Mouse (Mus musculus) hindbrain, postnatal 0 days (tissue): ENCODE results near the gene Hyal2. TPM values are rescaled to one million over a fixed set of nuclear protein-coding genes. Genes with fewer than 3 reads are reported as not detected.

Source experiments
- ATAC-seq: fragments of 200-750 bp; cut with Nextera tagmentation; 2 replicates; pipeline ENCODE4 v1.8.0; 2017; ENCODE audit warnings: mild to moderate bottlenecking, moderate TSS enrichment, moderate library complexity
- DNase-seq: peaks from one replicate; pipeline ENCODE4 v3.0.0-alpha.2; 2015; ENCODE audit warnings: low spot score
- H3K27ac ChIP-seq: fragments of 300-500 bp; sonication (generic); 2 replicates; pipeline ENCODE4 v1.5.1; 2014; ENCODE audit warnings: mild to moderate bottlenecking
- H3K27me3 ChIP-seq: fragments of 300-500 bp; sonication (generic); 2 replicates; pipeline ENCODE4 v1.6.1; 2014; ENCODE audit warnings: low read length, mixed read lengths; ENCODE audit not compliant: insufficient read depth
- H3K36me3 ChIP-seq: fragments of 300-500 bp; sonication (generic); 2 replicates; pipeline ENCODE4 v1.6.1; 2014; ENCODE audit warnings: low read length, mixed read lengths; ENCODE audit not compliant: insufficient read depth
- H3K4me1 ChIP-seq: fragments of 300-500 bp; sonication (generic); 2 replicates; pipeline ENCODE4 v1.6.1; 2014; ENCODE audit warnings: antibody characterized with exemption, low read length, mixed read lengths; ENCODE audit not compliant: insufficient read depth
- H3K4me2 ChIP-seq: fragments of 300-500 bp; sonication (generic); 2 replicates; pipeline ENCODE4 v1.6.1; 2014; ENCODE audit warnings: low read depth, mild to moderate bottlenecking, low read length, moderate library complexity, mixed read lengths
- H3K4me3 ChIP-seq: fragments of 300-500 bp; sonication (generic); 2 replicates; pipeline ENCODE4 v1.5.1; 2014; ENCODE audit warnings: low read length
- H3K9ac ChIP-seq: fragments of 300-500 bp; sonication (generic); replicated peaks from 2 replicates; pipeline ENCODE4 v1.6.1; 2014; ENCODE audit warnings: mild to moderate bottlenecking, low read length, moderate library complexity, mixed read lengths
- H3K9me3 ChIP-seq: fragments of 300-500 bp; sonication (generic); 2 replicates; pipeline ENCODE4 v1.6.1; 2016; ENCODE audit warnings: low read length, mixed read lengths
- CTCF ChIP-seq: IDR thresholded peaks from 2 replicates; pipeline ENCODE4 v1.5.1; 2016; ENCODE audit warnings: antibody characterized with exemption, control low read depth, low read depth
- WGBS: fragments of 180-500 bp; shearing (Covaris S2); extraction: QIAGEN DNeasy Blood & Tissue Kit; methylation state at CpG from one replicate; pipeline ENCODE4 v1.1.7; 2014; 5-methylcytosine and 5-hydroxymethylcytosine counted together
- polyA plus RNA-seq: library from polyadenylated mRNA; unstranded; fragments of >200 nt; fragmentation: Nextera tagmentation; extraction: Ambion mirVana; gene quantifications from 2 replicates; pipeline ENCODE4 v1.2.1, GENCODE M21; 2015
- total RNA-seq: library from RNA; depleted of rRNA; stranded (reverse); fragments of >200 nt; gene quantifications from 2 replicates; pipeline ENCODE4 v1.2.3, GENCODE M21; 2014; rRNA removed

Hyal2 gene
- total RNA-seq (59.8 and 75.3 TPM in 2 replicates), polyA plus RNA-seq (39.8 and 40.6 TPM in 2 replicates)

GRCm38 (mm10) chr9:107567702-107568319 is at the start of gene Hyal2:
TSS of gene Hyal2 (plus strand) at chr9:107567945.
- Histone ChIP-seq H3K4me2 (peak within 1 kb of the TSS; percentile 83), H3K36me3 (peaks cover 26% of the 10 kb centered on the region; the same call in 1 of the 2 replicates), H3K27me3 (no peaks in the 10 kb centered on the region), H3K4me1 (peaks cover 29% of the 10 kb centered on the region), H3K9ac (peak within 1 kb of the TSS; percentile 75), H3K9me3 (no peaks in the 10 kb centered on the region), H3K4me3 (peak within 1 kb of the TSS; percentile 82), H3K27ac (peak within 1 kb of the TSS; percentile 86)
- no peak for DNase-seq
- WGBS, result 13% methylated on average over 18 of the region's 18 CpGs
- ATAC-seq, result no peak
- 0 out of 2 replicates have a peak, but pooled peaks have one; percentile 1 for TF ChIP-seq CTCF

- no peak for ATAC-seq
- H3K36me3 ChIP-seq, result 0 out of 2 replicates have a peak, but pooled peaks cover 9% of the 10 kb centered on the region
- no peak overlapping the region for H3K27ac ChIP-seq
- H3K27me3 ChIP-seq, result no peaks in the 10 kb centered on the region
- H3K9ac ChIP-seq, result no peak overlapping the region
- H3K4me2 ChIP-seq, result no peak overlapping the region
- no peaks in the 10 kb centered on the region for H3K9me3 ChIP-seq
- peaks cover 3% of the 10 kb centered on the region; the same call in 1 of the 2 replicates for H3K4me1 ChIP-seq
- no peak overlapping the region for H3K4me3 ChIP-seq
- TF ChIP-seq CTCF, result no peak
- WGBS, result 26% methylated on average over 6 of the region's 6 CpGs
- no peak for DNase-seq
Measured at GRCm38 (mm10) chr9:107520331-107520730, 47.4 kb upstream of the Hyal2 start.

- Histone ChIP-seq H3K9me3 (no peaks in the 10 kb centered on the region), H3K27me3 (no peaks in the 10 kb centered on the region), H3K27ac (0 out of 2 replicates have a peak overlapping the region, but pooled peaks have one; percentile 20), H3K36me3 (0 out of 2 replicates have a peak, but pooled peaks cover 9% of the 10 kb centered on the region), H3K9ac (no peak overlapping the region), H3K4me2 (no peak overlapping the region), H3K4me1 (peaks cover 3% of the 10 kb centered on the region), H3K4me3 (no peak overlapping the region)
- no peak for ATAC-seq
- WGBS, result 64% methylated on average over 5 of the region's 5 CpGs
- DNase-seq, result no peak
- TF ChIP-seq CTCF, result no peak
Measured at GRCm38 (mm10) chr9:107521190-107521589, 46.6 kb upstream of the Hyal2 start.

GRCm38 (mm10) chr9:107521711-107522399 is 45.9 kb upstream of the Hyal2 start:
- H3K9me3 ChIP-seq, result no peaks in the 10 kb centered on the region
- H3K4me2 ChIP-seq, result peak overlapping the region; percentile 16; the same call in 1 of the 2 replicates
- 0 out of 2 replicates have a peak, but pooled peaks cover 9% of the 10 kb centered on the region for H3K36me3 ChIP-seq
- ATAC-seq, result no peak
- no peak overlapping the region for H3K9ac ChIP-seq
- whole genome bisulfite sequencing, result 23% methylated on average over 24 of the region's 25 CpGs
- no peak for TF ChIP-seq CTCF
- H3K4me3 ChIP-seq, result no peak overlapping the region
- H3K27me3 ChIP-seq, result no peaks in the 10 kb centered on the region
- H3K4me1 ChIP-seq, result peaks cover 9% of the 10 kb centered on the region
- no peak overlapping the region for H3K27ac ChIP-seq
- DNase-seq, result peak; percentile 25

GRCm38 (mm10) chr9:107522400-107522711 is 45.4 kb upstream of the Hyal2 start:
- Histone ChIP-seq H3K27me3 (no peaks in the 10 kb centered on the region), H3K36me3 (0 out of 2 replicates have a peak, but pooled peaks cover 9% of the 10 kb centered on the region), H3K4me2 (no peak overlapping the region), H3K9ac (no peak overlapping the region), H3K27ac (no peak overlapping the region), H3K9me3 (no peaks in the 10 kb centered on the region), H3K4me1 (peaks cover 13% of the 10 kb centered on the region), H3K4me3 (no peak overlapping the region)
- ATAC-seq (no peak), DNase-seq (no peak)
- WGBS, result 18% methylated on average over 2 of the region's 2 CpGs
- TF ChIP-seq CTCF, result no peak

GRCm38 (mm10) chr9:107526198-107527026 is 41.3 kb upstream of the Hyal2 start:
- Histone ChIP-seq H3K27ac (no peak overlapping the region), H3K27me3 (no peaks in the 10 kb centered on the region)
- peak; percentile 76 for DNase-seq

More at GRCm38 (mm10) chr9:107526198-107527026, 41.3 kb upstream of the Hyal2 start:
- peak overlapping the region; percentile 27 for H3K4me3 ChIP-seq
- peak overlapping the region; percentile 28 for H3K9ac ChIP-seq
- 0 out of 2 replicates have a peak, but pooled peaks cover 4% of the 10 kb centered on the region for H3K36me3 ChIP-seq
- 9% methylated on average over 43 of the region's 44 CpGs for WGBS
- peak overlapping the region; percentile 49 for H3K4me2 ChIP-seq
- peak; percentile 78 for ATAC-seq
- peaks cover 13% of the 10 kb centered on the region for H3K4me1 ChIP-seq
- no peaks in the 10 kb centered on the region for H3K9me3 ChIP-seq
- TF ChIP-seq CTCF, result peak; percentile 51
